Mouse (Mus musculus): ENCODE results near the gene 1700019N19Rik. TPM values are rescaled to one million over a fixed set of nuclear protein-coding genes. Genes with fewer than 3 reads are reported as not detected.

The 1700019N19Rik gene
- total RNA-seq, 2 experiments from 2014 or later, result not detected

Other genes with a start within 250 kb of the 1700019N19Rik start
- gene Pnlip, start 142.0 kb downstream of the 1700019N19Rik start, total RNA-seq (2015), result not detected in 2 replicates
- not detected in 2 replicates for gene Pnlip, start 142.0 kb downstream of the 1700019N19Rik start, total RNA-seq (2017)
- gene Pnliprp1, start 65.6 kb downstream of the 1700019N19Rik start, total RNA-seq (2015), result not detected in 2 replicates
- not detected in 2 replicates for gene Pnliprp1, start 65.6 kb downstream of the 1700019N19Rik start, total RNA-seq (2017)
- gene Pnliprp2, start 34.7 kb downstream of the 1700019N19Rik start, total RNA-seq (2015), result not detected in 2 replicates
- not detected in 2 replicates for gene Pnliprp2, start 34.7 kb downstream of the 1700019N19Rik start, total RNA-seq (2017)
- gene Eno4, start 149.0 kb upstream of the 1700019N19Rik start, total RNA-seq (2015), result not detected in 2 replicates
- gene Eno4, start 149.0 kb upstream of the 1700019N19Rik start, total RNA-seq (2017), result not detected in 2 replicates
- gene Hspa12a, start 149.2 kb upstream of the 1700019N19Rik start, total RNA-seq (2015), result 0.62 and 0.75 TPM in 2 replicates
- 0.16 and 0.48 TPM in 2 replicates for gene Hspa12a, start 149.2 kb upstream of the 1700019N19Rik start, total RNA-seq (2017)